Mouse (Mus musculus) urinary bladder, postnatal 36 days (tissue): Measurements from ENCODE around the gene Ptpn21.

Experiments used
- DNase-seq, 2 experiments: peaks; one replicate each; pipeline ENCODE4 v3.0.0; 2022; ENCODE audit warnings: low spot score in 2 of 2, mixed read lengths in 1 of 2

The Ptpn21 gene

DNA sequence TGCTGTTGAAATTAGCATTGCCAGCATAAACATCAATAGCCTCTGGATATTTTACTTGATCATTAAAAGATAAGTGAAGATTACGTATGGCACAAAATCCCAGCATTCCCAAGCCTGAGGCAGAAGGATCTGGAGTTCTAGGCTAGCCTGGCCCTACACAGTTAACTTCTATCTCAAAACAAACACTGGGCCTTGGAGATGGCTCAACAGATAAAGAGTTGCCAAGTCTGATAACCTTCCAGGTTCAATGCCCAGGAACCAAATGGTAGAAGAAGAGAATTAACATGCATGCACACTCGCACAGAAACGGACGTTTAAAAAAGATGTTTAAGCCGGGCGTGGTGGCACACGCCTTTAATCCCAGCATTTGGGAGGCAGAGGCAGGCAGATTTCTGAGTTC is 13.0 kb downstream of the Ptpn21 start:
- DNase-seq, result no peak

GRCm38 (mm10) chr12:98721030-98721429 is 16.2 kb downstream of the Ptpn21 start:
- no peak for DNase-seq

DNA sequence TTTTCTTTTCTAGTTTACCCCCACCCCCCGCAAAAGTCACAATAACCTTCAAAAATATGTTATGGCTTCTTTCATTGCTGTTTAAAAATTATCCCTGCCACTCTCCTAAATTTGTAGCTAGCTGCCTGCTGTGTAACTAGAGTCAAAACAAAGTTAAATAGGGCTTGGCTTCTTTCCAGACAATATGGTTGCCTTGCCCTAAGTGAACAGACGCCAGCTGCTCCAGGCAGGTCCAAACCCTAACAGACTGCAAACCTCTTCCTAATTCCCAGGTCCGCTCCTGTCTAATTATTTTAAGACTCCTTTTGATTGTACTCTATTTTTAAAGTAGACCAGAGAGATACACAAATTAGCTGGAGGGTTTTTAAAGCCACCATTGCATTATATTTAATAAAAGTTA is 16.6 kb downstream of the Ptpn21 start:
- DNase-seq, result no peak

GRCm38 (mm10) chr12:98716142-98716541 is 21.1 kb downstream of the Ptpn21 start:
- no peak for DNase-seq

- peak in 1 of 2 experiments; percentile 10 for DNase-seq
Observed at GRCm38 (mm10) chr12:98714757-98715156, 22.4 kb downstream of the Ptpn21 start.

DNA sequence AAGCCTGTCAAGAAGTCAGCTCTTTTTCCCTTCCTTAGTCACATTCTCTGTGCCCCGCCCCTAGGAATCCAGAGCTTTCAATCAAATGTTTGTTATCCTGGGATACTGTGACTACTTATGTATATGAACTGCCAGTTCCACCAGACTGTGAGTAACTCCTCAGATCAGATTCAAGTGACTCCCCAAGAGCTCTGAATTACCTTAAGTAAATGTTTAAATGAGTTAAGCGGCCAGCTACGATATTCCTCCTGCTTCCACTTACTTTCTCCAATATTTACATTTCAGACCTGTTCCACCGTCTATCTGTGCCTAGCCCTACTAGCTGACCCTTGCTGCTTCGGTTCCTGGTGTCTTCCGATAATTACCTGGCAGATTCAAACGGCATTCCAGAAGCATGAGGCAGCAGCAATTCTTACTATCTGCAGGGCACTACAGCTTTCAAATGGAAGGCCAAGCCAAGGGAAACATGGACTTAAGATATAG is 23.5 kb downstream of the Ptpn21 start:
- DNase-seq, result no peak

GRCm38 (mm10) chr12:98712819-98713218 is 24.4 kb downstream of the Ptpn21 start:
- DNase-seq, result no peak

DNA sequence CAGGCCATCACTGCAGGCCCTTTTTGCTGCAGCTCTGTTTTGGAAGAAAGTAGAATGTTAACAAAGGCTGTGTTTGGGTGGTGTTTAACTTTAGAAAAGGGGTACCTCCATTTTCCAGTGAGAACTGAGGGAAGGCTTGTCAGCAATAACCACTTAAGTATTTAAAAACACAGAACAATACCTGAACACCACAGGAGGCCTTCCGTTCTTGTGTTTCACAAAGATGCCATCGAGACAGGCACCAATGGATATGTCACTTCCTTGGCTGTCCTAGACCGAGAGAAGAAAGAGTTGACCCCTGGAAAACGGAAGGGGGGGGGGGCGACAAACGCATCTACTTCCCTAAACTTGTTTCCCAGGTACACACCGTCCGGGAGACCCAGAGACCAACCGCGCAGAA is 33.2 kb downstream of the Ptpn21 start:
- DNase-seq, result no peak

GRCm38 (mm10) chr12:98703554-98703953 is 33.7 kb downstream of the Ptpn21 start:
- DNase-seq, result no peak

DNA sequence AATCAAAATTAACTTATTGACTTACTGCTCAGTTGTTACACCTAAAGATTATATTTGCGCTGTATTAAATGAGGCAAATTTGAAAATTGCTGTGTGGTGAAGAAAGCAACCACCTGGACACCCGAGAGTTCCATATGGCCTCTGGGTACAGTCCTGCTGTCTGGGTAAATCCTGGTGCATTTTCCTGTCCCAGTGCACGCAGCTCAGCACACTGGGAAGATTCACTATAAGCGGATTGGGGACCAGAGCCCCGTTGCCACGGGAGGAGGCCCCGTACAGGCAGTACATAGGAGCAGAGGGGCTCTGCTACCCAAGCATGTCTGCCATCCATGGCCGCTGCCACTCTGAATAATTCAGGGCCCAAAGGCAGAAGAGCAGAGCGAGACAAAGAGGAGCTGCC is 35.6 kb downstream of the Ptpn21 start:
- no peak for DNase-seq

DNA sequence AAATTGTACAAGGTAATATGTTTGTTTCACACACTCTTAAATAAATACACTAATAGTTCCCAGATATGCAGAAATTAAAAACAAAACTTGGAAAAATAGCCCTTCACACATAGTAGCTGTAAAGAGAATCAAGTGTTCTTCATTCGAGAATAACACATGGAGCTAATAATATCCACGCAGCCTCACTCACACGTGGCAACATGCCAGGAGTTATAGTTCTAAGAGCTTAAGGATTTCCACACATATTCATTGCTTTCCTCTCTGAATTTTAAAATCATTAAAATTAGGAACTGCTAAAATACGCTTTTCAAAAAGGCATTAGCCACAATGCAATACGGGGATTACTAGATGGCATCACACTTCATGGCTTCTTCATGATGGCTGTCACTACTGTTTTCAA is 40.0 kb downstream of the Ptpn21 start:
- no peak for DNase-seq

- no peak for DNase-seq
Observed at GRCm38 (mm10) chr12:98690230-98690629, 47.0 kb downstream of the Ptpn21 start.

DNA sequence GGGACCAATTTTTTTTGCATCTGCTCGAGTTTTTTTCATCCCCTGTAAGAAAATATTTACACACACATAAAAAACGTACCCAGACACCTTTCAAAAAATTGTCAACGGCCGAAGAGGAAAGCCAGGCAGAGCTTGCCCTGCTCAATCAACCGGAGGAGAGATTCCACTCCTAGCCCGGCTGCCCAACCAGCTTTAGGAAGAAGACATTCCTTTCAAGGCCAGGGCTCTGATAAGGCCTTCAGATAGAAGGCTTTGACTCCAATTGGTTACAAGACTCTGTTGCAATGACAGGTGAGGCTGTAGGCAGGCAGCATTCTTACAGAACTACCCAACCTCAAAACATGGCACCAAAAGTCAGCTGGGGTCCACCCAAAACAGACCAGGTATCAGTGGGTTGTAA is 53.6 kb downstream of the Ptpn21 start:
- no peak for DNase-seq

- DNase-seq, result no peak
Observed at GRCm38 (mm10) chr12:98683171-98683570, 54.0 kb downstream of the Ptpn21 start.

DNA sequence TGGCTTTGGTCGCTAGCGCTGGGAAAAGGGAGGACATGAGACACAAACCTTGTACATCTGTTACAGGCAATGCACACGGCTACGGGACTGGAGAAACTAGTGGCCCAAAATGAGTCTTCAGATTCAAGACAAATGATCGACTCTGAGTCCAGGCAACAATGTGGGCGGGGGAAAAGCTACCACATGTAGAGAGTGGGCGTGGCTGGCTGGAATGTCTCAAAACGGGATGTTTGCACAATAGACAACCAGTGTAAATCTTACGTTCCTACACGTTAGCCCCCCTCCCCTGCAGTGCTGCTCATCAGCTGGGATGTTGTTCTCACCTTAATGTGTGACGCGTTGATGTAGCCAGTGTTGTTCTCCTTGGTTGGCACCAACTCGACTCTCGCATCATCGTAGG is 55.0 kb downstream of the Ptpn21 start:
- DNase-seq, result no peak

GRCm38 (mm10) chr12:98679906-98680305 is 57.3 kb downstream of the Ptpn21 start:
- DNase-seq, result no peak

GRCm38 (mm10) chr12:98677336-98677735 is 59.9 kb downstream of the Ptpn21 start:
- no peak for DNase-seq

DNA sequence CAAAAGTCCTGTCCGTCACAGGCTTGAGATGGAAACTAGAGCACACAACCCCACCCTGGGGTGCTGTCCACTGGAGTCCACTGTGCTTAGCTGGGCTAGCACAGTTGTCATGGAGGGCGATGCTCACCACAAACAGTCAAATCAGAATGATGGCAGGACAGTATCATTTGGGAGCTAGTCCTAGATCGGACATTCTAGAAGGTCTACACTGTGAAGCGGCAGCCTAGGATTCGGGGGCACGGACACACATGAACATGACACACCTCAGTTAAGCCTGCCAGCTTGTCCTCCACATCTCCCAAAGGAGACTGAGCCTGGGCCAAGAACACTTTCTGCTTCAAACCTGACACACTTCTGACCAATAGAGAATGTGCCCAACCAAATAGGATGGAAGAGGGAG is 60.3 kb downstream of the Ptpn21 start:
- no peak for DNase-seq

- peak; percentile 65 to 77 for DNase-seq
Observed at GRCm38 (mm10) chr12:98674627-98675143, 62.5 kb downstream of the Ptpn21 start.

DNA sequence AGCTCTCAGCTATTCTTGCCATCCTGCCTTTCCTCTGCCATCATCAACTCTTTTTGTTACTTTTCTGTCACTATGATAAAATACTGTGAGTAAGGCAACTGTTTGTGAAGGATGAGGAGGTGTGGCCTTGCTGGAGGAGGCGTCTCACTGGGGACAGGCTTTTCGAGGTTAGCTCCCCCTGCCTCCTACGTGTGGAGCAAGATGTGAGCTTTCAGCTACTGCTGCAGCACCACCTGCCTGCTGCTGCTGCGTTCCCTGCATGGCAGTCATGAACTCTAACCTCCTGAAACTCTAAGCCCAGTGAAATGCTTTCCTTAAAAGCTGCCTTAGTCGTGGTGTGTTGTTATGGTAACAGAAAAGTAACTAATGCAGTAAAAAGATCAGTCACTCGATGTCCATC is 63.3 kb downstream of the Ptpn21 start:
- no peak for DNase-seq

DNA sequence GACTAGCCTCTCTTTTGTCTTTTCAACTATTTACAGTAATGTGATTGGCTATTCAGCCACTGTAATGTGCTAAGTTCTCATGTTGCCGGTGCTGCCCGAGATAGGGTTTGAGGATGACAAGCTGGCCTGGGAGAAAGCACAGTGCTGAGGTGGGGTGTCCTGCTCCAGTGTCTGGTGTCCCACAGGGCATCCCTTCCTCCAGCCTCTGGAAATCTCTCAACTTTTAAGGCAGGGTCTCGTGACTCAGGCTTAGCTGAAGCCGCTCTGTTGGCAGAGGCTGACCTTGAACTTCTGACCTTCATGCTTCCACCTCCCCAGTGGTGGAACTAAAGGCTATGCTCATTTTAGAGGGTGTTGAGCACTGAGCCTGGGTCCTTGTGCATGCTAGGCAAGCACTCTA is 66.8 kb downstream of the Ptpn21 start:
- no peak for DNase-seq

- peak in 1 of 2 experiments; percentile 27 for DNase-seq
Observed at GRCm38 (mm10) chr12:98669864-98670263, 67.3 kb downstream of the Ptpn21 start.

DNA sequence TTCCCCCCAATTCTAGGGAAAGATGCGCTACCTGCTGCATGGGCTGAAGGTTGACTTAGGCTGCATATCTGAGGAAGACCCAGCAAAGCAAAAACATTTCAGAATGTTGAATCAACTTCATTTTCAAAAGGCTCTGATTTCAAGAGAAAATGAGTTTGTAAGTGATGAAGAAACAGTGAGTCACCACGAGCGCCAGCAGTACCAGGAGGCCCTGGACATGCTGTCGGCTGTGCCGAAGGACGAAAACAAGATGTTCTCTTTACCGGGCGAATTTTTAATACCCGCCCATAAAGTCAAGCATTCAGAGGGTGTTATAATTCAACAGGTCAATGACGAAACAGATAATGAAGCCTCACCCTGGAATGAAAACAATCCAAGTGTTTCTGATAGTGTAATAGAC is 68.1 kb downstream of the Ptpn21 start:
- no peak for DNase-seq

GRCm38 (mm10) chr12:98668132-98668814 is 68.9 kb downstream of the Ptpn21 start:
- DNase-seq, result peak; percentile 36 to 66
